Mouse (Mus musculus): ENCODE measurements at regions not wholly inside any gene's neighbourhood (a gene's known extent, or its start where the extent isn't known, plus 50 kb on each side); places are given as distances from the start of the nearest gene placed in this dataset.

DNA sequence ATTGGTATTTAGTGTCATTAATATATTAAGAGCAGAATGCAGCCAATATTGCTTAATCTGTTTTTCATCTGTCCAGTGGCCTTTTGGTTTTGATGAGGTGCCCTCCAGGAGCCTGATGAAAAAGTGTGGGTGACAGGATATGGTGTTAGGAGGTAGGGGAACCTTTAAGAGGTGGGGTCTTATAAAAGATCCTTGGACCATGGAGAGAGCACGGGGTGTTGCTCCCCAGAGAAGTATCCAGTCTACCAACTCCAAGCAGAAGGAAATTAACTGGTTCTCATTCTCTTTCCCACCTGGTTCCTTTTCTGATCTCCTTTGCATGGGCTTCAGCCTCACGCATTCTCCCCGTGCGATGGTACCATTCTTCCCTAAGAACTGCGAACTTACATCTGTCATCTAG, 75.7 kb upstream of the Zfp280d start:
- no peak for TF ChIP-seq GATA4 (IDR thresholded peaks at IDR 0.05; ENCODE audit: insufficient replicate concordance, low read length)

DNA sequence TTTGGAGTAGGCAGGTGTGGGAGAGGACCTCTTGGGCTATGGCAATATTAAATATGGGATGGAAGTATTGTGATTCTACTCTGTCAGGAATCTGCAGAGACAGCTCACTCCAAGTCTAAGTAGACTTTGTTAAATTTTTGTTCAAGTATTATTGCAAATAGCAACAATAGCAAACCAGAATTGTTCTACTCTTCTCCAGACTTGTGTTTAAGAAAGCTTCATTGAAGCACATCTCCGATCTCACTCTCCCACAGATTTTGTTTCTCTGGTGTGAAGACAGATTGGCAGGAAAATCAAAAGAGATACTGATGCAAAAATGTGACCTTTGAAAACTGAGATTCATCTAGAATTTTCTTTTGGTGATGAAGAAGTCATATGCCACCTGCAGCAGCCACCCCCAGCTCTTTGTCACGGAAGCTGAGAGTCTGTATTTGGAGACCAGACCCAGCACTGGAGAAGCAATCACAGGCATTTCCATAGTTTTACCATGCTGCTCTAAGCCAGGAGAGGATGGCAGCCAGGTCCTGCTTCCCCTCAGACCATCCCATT, 70.2 kb upstream of the Zfp280d start:
- TF ChIP-seq GATA4 (IDR thresholded peaks at IDR 0.05; ENCODE audit: insufficient replicate concordance, low read length) = no peak

DNA sequence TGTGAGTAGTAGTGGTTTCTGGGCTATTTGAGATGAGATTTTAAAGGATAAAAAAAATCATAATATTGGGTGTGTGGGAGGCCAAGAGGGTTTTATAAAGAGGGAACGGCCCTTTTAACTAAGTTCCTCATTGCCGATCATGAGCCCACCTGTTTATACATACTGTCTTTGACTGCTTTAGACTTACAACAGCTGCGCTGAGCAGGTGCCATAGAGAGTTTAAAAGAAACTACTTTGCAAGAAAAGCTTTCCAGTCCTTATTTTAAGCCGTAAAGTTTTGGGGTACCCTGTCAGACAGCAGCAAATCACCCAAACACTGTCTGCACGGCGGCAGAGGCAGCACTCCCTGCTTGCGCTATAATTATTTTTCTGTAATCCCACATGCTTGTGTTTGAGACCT, 68.8 kb upstream of the Zfp280d start:
- TF ChIP-seq GATA4 (IDR thresholded peaks at IDR 0.05; ENCODE audit: insufficient replicate concordance, low read length) = no peak

- no peak for TF ChIP-seq GATA4 (IDR thresholded peaks at IDR 0.05; ENCODE audit: insufficient replicate concordance, low read length)
Measured at GRCm38 (mm10) chr9:72206911-72207310, 67.7 kb upstream of the Zfp280d start.

GRCm38 (mm10) chr9:72208296-72208695, 66.4 kb upstream of the Zfp280d start:
- TF ChIP-seq GATA4 (IDR thresholded peaks at IDR 0.05; ENCODE audit: insufficient replicate concordance, low read length) = no peak

DNA sequence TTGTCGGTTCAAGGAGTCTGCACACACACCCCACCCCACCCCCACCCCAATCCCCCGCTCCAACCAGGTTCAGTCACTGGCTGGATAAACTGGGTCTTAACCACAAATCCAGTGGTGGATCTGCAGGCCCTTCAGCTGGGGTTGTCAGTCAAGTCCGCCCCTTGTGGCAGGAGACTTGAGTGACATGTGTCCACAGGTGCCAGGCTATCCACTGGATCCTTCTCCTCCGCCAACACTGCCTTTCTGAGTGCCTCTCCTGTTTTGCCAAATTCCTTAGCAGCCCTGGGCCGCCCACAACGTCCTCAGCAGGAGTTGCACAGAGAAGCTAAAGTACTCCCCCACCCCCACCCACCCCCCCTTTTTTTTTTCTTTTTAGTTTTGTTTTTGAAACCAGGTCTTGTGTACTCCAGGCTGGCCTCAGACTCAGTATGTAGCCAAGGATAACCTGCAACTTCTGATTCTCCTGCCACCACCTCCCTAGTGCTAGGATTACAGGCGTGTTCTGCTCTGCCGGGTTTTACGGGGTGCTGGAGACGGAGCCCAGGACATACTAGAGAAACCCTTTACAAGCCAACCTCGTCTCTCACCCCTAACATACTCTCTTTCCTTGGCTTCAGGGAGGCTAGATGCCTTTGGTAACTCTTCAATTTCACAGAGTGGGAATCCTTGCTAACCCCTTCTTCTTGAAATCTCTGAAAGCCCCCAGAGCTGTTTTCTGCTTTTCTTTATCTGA, 57.2 kb upstream of the Zfp280d start:
- no peak for TF ChIP-seq GATA4 (IDR thresholded peaks at IDR 0.05; ENCODE audit: insufficient replicate concordance, low read length)

DNA sequence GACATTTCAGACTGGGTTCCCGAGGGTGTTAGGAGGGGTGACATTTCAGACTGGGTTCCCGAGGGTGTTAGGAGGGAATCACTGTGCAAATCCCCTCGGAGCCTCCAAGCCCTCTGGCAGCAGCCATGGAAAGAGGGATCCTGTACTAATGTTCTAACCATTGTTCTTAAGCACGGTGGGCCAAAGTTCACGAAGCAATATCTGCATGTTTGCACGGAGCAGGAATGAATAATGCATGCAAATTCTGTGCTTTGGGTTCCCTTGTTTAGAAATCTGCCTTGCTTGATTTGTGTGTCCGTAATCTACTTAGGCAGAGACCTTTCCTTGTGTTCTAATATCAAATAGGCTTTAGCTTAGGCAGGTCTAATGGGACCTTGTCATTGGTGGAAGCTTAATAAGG, 55.9 kb upstream of the Zfp280d start:
- no peak for TF ChIP-seq GATA4 (IDR thresholded peaks at IDR 0.05; ENCODE audit: insufficient replicate concordance, low read length)

GRCm38 (mm10) chr9:72219892-72220291, 54.8 kb upstream of the Zfp280d start:
- TF ChIP-seq GATA4 (IDR thresholded peaks at IDR 0.05; ENCODE audit: insufficient replicate concordance, low read length) = no peak

GRCm38 (mm10) chr9:72221333-72221732, 53.3 kb upstream of the Zfp280d start:
- no peak for TF ChIP-seq GATA4 (IDR thresholded peaks at IDR 0.05; ENCODE audit: insufficient replicate concordance, low read length)
